Mouse (Mus musculus): ENCODE measurements around the gene Igsf3. TPM values are rescaled to one million over a fixed set of nuclear protein-coding genes. Genes with fewer than 3 reads are reported as not detected.

Gene Igsf3
- total RNA-seq (2012; rRNA removed), result 22.9 and 49.5 TPM in 2 replicates

GRCm38 (mm10) chr3:101376538-101377247 is at the start of gene Igsf3:
Igsf3 (plus strand) TSS chr3:101377083.
- H3K4me3 ChIP-seq (ENCODE audit: insufficient read depth in 1 of 2, low read depth in 1 of 2, low read length in 2 of 2, poor library complexity in 1 of 2, severe bottlenecking in 1 of 2), result peak within 1 kb of the TSS; percentile 83 to 91
- no peak within 1 kb of the TSS for H3K27ac ChIP-seq (ENCODE audit: insufficient read depth, low read depth, low read length, poor library complexity, severe bottlenecking)
- peaks cover 18 to 41% of the 10 kb centered on the region in 2 experiments for H3K4me1 ChIP-seq (ENCODE audit: control insufficient read depth in 2 of 2, insufficient read depth in 2 of 2, low read length in 2 of 2, poor library complexity in 1 of 2)
- TF ChIP-seq MAFK (IDR thresholded peaks at IDR 0.05; ENCODE audit: insufficient read depth, low read depth, low read length) (no peak), ZNF384 (IDR thresholded peaks at IDR 0.05; ENCODE audit: low read depth, low read length) (no peak), ZC3H11A (IDR thresholded peaks at IDR 0.05; ENCODE audit: borderline replicate concordance, low read depth, low read length) (no peak), CHD2 (IDR thresholded peaks at IDR 0.05; ENCODE audit: low read depth, low read length) (no peak), HCFC1 (IDR thresholded peaks at IDR 0.05; ENCODE audit: borderline replicate concordance, insufficient read depth, low read length) (no peak)
- no peaks in the 10 kb centered on the region for H3K9me3 ChIP-seq (ENCODE audit: control insufficient read depth, insufficient read depth, low read depth, low read length)
- H3K9ac ChIP-seq (ENCODE audit: insufficient read depth, low read depth, low read length, poor library complexity, severe bottlenecking), result peak within 1 kb of the TSS; percentile 82
- peak; percentile 74 for DNase-seq (ENCODE audit: low read depth, low spot score)
- no peaks in the 10 kb centered on the region for H3K36me3 ChIP-seq (ENCODE audit: control insufficient read depth, insufficient read depth, low read length, poor library complexity, severe bottlenecking)
- in situ Hi-C loops (cut with MboI; ENCODE audit: low sequenced_read_pairs in 2 of 2, unreplicated experiment in 2 of 2), result no loop called here

GRCm38 (mm10) chr3:101327248-101327647 is 49.6 kb upstream of the Igsf3 start:
- DNase-seq (ENCODE audit: low read depth, low spot score), result no peak
- no peak overlapping the region for H3K4me3 ChIP-seq (ENCODE audit: insufficient read depth in 1 of 2, low read depth in 1 of 2, low read length in 2 of 2, poor library complexity in 1 of 2, severe bottlenecking in 1 of 2)
- H3K36me3 ChIP-seq (ENCODE audit: control insufficient read depth, insufficient read depth, low read length, poor library complexity, severe bottlenecking), result no peaks in the 10 kb centered on the region
- TF ChIP-seq HCFC1 (IDR thresholded peaks at IDR 0.05; ENCODE audit: borderline replicate concordance, insufficient read depth, low read length), result no peak
- TF ChIP-seq ZC3H11A (IDR thresholded peaks at IDR 0.05; ENCODE audit: borderline replicate concordance, low read depth, low read length), result no peak
- TF ChIP-seq CHD2 (IDR thresholded peaks at IDR 0.05; ENCODE audit: low read depth, low read length), result no peak
- TF ChIP-seq ZNF384 (IDR thresholded peaks at IDR 0.05; ENCODE audit: low read depth, low read length), result no peak
- no peak for TF ChIP-seq MAFK (IDR thresholded peaks at IDR 0.05; ENCODE audit: insufficient read depth, low read depth, low read length)
- peaks cover 5 to 6% of the 10 kb centered on the region in 2 experiments; a peak in 2 of 4 replicates for H3K4me1 ChIP-seq (ENCODE audit: control insufficient read depth in 2 of 2, insufficient read depth in 2 of 2, low read length in 2 of 2, poor library complexity in 1 of 2)
- H3K9me3 ChIP-seq (ENCODE audit: control insufficient read depth, insufficient read depth, low read depth, low read length), result no peaks in the 10 kb centered on the region
- no peak overlapping the region for H3K27ac ChIP-seq (ENCODE audit: insufficient read depth, low read depth, low read length, poor library complexity, severe bottlenecking)
- H3K9ac ChIP-seq (ENCODE audit: insufficient read depth, low read depth, low read length, poor library complexity, severe bottlenecking), result no peak overlapping the region
- in situ Hi-C loops (cut with MboI; ENCODE audit: low sequenced_read_pairs in 2 of 2, unreplicated experiment in 2 of 2), result no loop called here

- in situ Hi-C loops (cut with MboI; ENCODE audit: low sequenced_read_pairs in 2 of 2, unreplicated experiment in 2 of 2), result no loop called here
- Histone ChIP-seq H3K9ac (ENCODE audit: insufficient read depth, low read depth, low read length, poor library complexity, severe bottlenecking) (no peak overlapping the region), H3K9me3 (ENCODE audit: control insufficient read depth, insufficient read depth, low read depth, low read length) (no peaks in the 10 kb centered on the region), H3K36me3 (ENCODE audit: control insufficient read depth, insufficient read depth, low read length, poor library complexity, severe bottlenecking) (no peaks in the 10 kb centered on the region), H3K4me3 (ENCODE audit: insufficient read depth in 1 of 2, low read depth in 1 of 2, low read length in 2 of 2, poor library complexity in 1 of 2, severe bottlenecking in 1 of 2) (no peak overlapping the region), H3K4me1 (ENCODE audit: control insufficient read depth in 2 of 2, insufficient read depth in 2 of 2, low read length in 2 of 2, poor library complexity in 1 of 2) (peaks cover 5 to 6% of the 10 kb centered on the region in 2 experiments; a peak in 2 of 4 replicates), H3K27ac (ENCODE audit: insufficient read depth, low read depth, low read length, poor library complexity, severe bottlenecking) (no peak overlapping the region)
- TF ChIP-seq ZNF384 (IDR thresholded peaks at IDR 0.05; ENCODE audit: low read depth, low read length) (no peak), ZC3H11A (IDR thresholded peaks at IDR 0.05; ENCODE audit: borderline replicate concordance, low read depth, low read length) (no peak), MAFK (IDR thresholded peaks at IDR 0.05; ENCODE audit: insufficient read depth, low read depth, low read length) (no peak), CHD2 (IDR thresholded peaks at IDR 0.05; ENCODE audit: low read depth, low read length) (no peak), HCFC1 (IDR thresholded peaks at IDR 0.05; ENCODE audit: borderline replicate concordance, insufficient read depth, low read length) (no peak)
- no peak for DNase-seq (ENCODE audit: low read depth, low spot score)
Measured at GRCm38 (mm10) chr3:101328617-101329016, 48.3 kb upstream of the Igsf3 start.

GRCm38 (mm10) chr3:101343199-101343924 is 33.5 kb upstream of the Igsf3 start:
- Histone ChIP-seq H3K9ac (ENCODE audit: insufficient read depth, low read depth, low read length, poor library complexity, severe bottlenecking) (no peak overlapping the region), H3K36me3 (ENCODE audit: control insufficient read depth, insufficient read depth, low read length, poor library complexity, severe bottlenecking) (no peaks in the 10 kb centered on the region), H3K4me3 (ENCODE audit: insufficient read depth in 1 of 2, low read depth in 1 of 2, low read length in 2 of 2, poor library complexity in 1 of 2, severe bottlenecking in 1 of 2) (no peak overlapping the region), H3K9me3 (ENCODE audit: control insufficient read depth, insufficient read depth, low read depth, low read length) (no peaks in the 10 kb centered on the region), H3K4me1 (ENCODE audit: control insufficient read depth in 2 of 2, insufficient read depth in 2 of 2, low read length in 2 of 2, poor library complexity in 1 of 2) (peaks cover 12 to 22% of the 10 kb centered on the region in 2 experiments), H3K27ac (ENCODE audit: insufficient read depth, low read depth, low read length, poor library complexity, severe bottlenecking) (no peak overlapping the region)
- no peak for DNase-seq (ENCODE audit: low read depth, low spot score)
- in situ Hi-C loops (cut with MboI; ENCODE audit: low sequenced_read_pairs in 2 of 2, unreplicated experiment in 2 of 2), result no loop called here
- no peak for TF ChIP-seq HCFC1 (IDR thresholded peaks at IDR 0.05; ENCODE audit: borderline replicate concordance, insufficient read depth, low read length)
- no peak for TF ChIP-seq MAFK (IDR thresholded peaks at IDR 0.05; ENCODE audit: insufficient read depth, low read depth, low read length)

Data from ES-E14 (cell line).